Mouse (Mus musculus): ENCODE data around the gene Cox4i2. TPM values are rescaled to one million over a fixed set of nuclear protein-coding genes. Genes with fewer than 3 reads are reported as not detected.

The Cox4i2 gene
- polyA plus RNA-seq, 1 experiment from 2014 or later: 4.4 TPM

GRCm38 (mm10) chr2:152792461-152792860 is 38.5 kb downstream of the Cox4i2 start:
- WGBS: 83% methylated on average over 2 of the region's 2 CpGs
- no peaks in the 10 kb centered on the region for H3K36me3 ChIP-seq
- H3K27me3 ChIP-seq: no peaks in the 10 kb centered on the region
- no peak overlapping the region for H3K27ac ChIP-seq (replicated peaks)
- H3K4me1 ChIP-seq: peaks cover 3% of the 10 kb centered on the region; the same call in 1 of the 2 replicates
- H3K9me3 ChIP-seq: no peaks in the 10 kb centered on the region
- H3K4me3 ChIP-seq: no peak overlapping the region
- no peak for ATAC-seq (replicated peaks)
- no peak overlapping the region for H3K4me2 ChIP-seq (replicated peaks)
- H3K9ac ChIP-seq (replicated peaks): no peak overlapping the region

GRCm38 (mm10) chr2:152793381-152793780 is 39.4 kb downstream of the Cox4i2 start:
- Histone ChIP-seq H3K9ac (replicated peaks) (no peak overlapping the region), H3K9me3 (no peaks in the 10 kb centered on the region), H3K36me3 (no peaks in the 10 kb centered on the region), H3K27me3 (no peaks in the 10 kb centered on the region), H3K4me3 (no peak overlapping the region), H3K27ac (replicated peaks) (no peak overlapping the region), H3K4me2 (replicated peaks) (no peak overlapping the region), H3K4me1 (peaks cover 3% of the 10 kb centered on the region; the same call in 1 of the 2 replicates)
- ATAC-seq (replicated peaks): no peak
- 90% methylated on average over 5 of the region's 5 CpGs for WGBS

GRCm38 (mm10) chr2:152794281-152794827 is 40.4 kb downstream of the Cox4i2 start:
- H3K9me3 ChIP-seq: no peaks in the 10 kb centered on the region
- no peak overlapping the region for H3K4me3 ChIP-seq
- H3K4me1 ChIP-seq: peaks cover 3% of the 10 kb centered on the region; the same call in 1 of the 2 replicates
- 76% methylated on average over 9 of the region's 9 CpGs for WGBS
- no peaks in the 10 kb centered on the region for H3K27me3 ChIP-seq
- H3K36me3 ChIP-seq: no peaks in the 10 kb centered on the region
- H3K9ac ChIP-seq (replicated peaks): no peak overlapping the region
- no peak overlapping the region for H3K4me2 ChIP-seq (replicated peaks)
- ATAC-seq (replicated peaks): no peak
- no peak overlapping the region for H3K27ac ChIP-seq (replicated peaks)

- Histone ChIP-seq H3K9ac (replicated peaks) (no peak overlapping the region), H3K9me3 (no peaks in the 10 kb centered on the region), H3K4me2 (replicated peaks) (no peak overlapping the region), H3K27me3 (no peaks in the 10 kb centered on the region), H3K36me3 (no peaks in the 10 kb centered on the region), H3K4me3 (no peak overlapping the region), H3K27ac (replicated peaks) (no peak overlapping the region), H3K4me1 (peaks cover 9% of the 10 kb centered on the region; the same call in 1 of the 2 replicates)
- ATAC-seq (replicated peaks): no peak
- WGBS: 100% methylated on average over 1 of the region's 1 CpGs
These were observed 43.6 kb downstream of the Cox4i2 start for GRCm38 (mm10) chr2:152797589-152797988.

- no peaks in the 10 kb centered on the region for H3K36me3 ChIP-seq
- H3K27me3 ChIP-seq: no peaks in the 10 kb centered on the region
- H3K4me3 ChIP-seq: no peak overlapping the region
- no peaks in the 10 kb centered on the region for H3K9me3 ChIP-seq
- H3K9ac ChIP-seq (replicated peaks): no peak overlapping the region
- no peak overlapping the region for H3K27ac ChIP-seq (replicated peaks)
- H3K4me1 ChIP-seq: peaks cover 18% of the 10 kb centered on the region
- H3K4me2 ChIP-seq (replicated peaks): no peak overlapping the region
- 73% methylated on average over 7 of the region's 7 CpGs for WGBS
- no peak for ATAC-seq (replicated peaks)
These were observed 46.2 kb downstream of the Cox4i2 start for GRCm38 (mm10) chr2:152799954-152800761.

- no peaks in the 10 kb centered on the region for H3K36me3 ChIP-seq
- ATAC-seq (replicated peaks): no peak
- H3K27me3 ChIP-seq: no peaks in the 10 kb centered on the region
These were observed 46.8 kb downstream of the Cox4i2 start for GRCm38 (mm10) chr2:152800762-152801113.

GRCm38 (mm10) chr2:152802303-152802702 is 48.3 kb downstream of the Cox4i2 start:
- Histone ChIP-seq H3K4me2 (replicated peaks) (no peak overlapping the region), H3K27me3 (no peaks in the 10 kb centered on the region), H3K27ac (replicated peaks) (no peak overlapping the region), H3K4me1 (peaks cover 26% of the 10 kb centered on the region), H3K4me3 (no peak overlapping the region), H3K9me3 (no peaks in the 10 kb centered on the region), H3K36me3 (no peaks in the 10 kb centered on the region), H3K9ac (replicated peaks) (no peak overlapping the region)
- ATAC-seq (replicated peaks): no peak
- 89% methylated on average over 10 of the region's 10 CpGs for WGBS

More at GRCm38 (mm10) chr2:152800762-152801113, 46.8 kb downstream of the Cox4i2 start:
- H3K27ac ChIP-seq (replicated peaks): no peak overlapping the region
- H3K9ac ChIP-seq (replicated peaks): no peak overlapping the region
- no peak overlapping the region for H3K4me3 ChIP-seq
- no peaks in the 10 kb centered on the region for H3K9me3 ChIP-seq
- no peak overlapping the region for H3K4me2 ChIP-seq (replicated peaks)
- peaks cover 24% of the 10 kb centered on the region for H3K4me1 ChIP-seq

GRCm38 (mm10) chr2:152803081-152803480 is 49.1 kb downstream of the Cox4i2 start:
- H3K4me3 ChIP-seq: no peak overlapping the region
- no peak overlapping the region for H3K4me2 ChIP-seq (replicated peaks)
- H3K9me3 ChIP-seq: no peaks in the 10 kb centered on the region
- WGBS: 83% methylated on average over 5 of the region's 5 CpGs
- no peaks in the 10 kb centered on the region for H3K36me3 ChIP-seq
- no peaks in the 10 kb centered on the region for H3K27me3 ChIP-seq
- no peak overlapping the region for H3K9ac ChIP-seq (replicated peaks)
- no peak for ATAC-seq (replicated peaks)
- H3K4me1 ChIP-seq: peaks cover 26% of the 10 kb centered on the region
- no peak overlapping the region for H3K27ac ChIP-seq (replicated peaks)

GRCm38 (mm10) chr2:152804408-152805110 is 50.6 kb downstream of the Cox4i2 start:
- ATAC-seq (replicated peaks): 0 out of 2 replicates have a peak, but pooled peaks have one; percentile 43
- Histone ChIP-seq H3K27ac (replicated peaks) (peak overlapping the region; percentile 59), H3K9ac (replicated peaks) (no peak overlapping the region), H3K36me3 (no peaks in the 10 kb centered on the region), H3K9me3 (no peaks in the 10 kb centered on the region), H3K4me1 (peaks cover 26% of the 10 kb centered on the region), H3K4me2 (replicated peaks) (no peak overlapping the region), H3K4me3 (no peak overlapping the region), H3K27me3 (no peaks in the 10 kb centered on the region)
- 4% methylated on average over 6 of the region's 6 CpGs for WGBS

GRCm38 (mm10) chr2:152805111-152805490 is 51.1 kb downstream of the Cox4i2 start:
- Histone ChIP-seq H3K27me3 (no peaks in the 10 kb centered on the region), H3K36me3 (no peaks in the 10 kb centered on the region), H3K9ac (replicated peaks) (no peak overlapping the region), H3K9me3 (no peaks in the 10 kb centered on the region), H3K27ac (replicated peaks) (peak overlapping the region; percentile 59), H3K4me1 (peaks cover 24% of the 10 kb centered on the region), H3K4me3 (no peak overlapping the region), H3K4me2 (replicated peaks) (no peak overlapping the region)
- no peak for ATAC-seq (replicated peaks)
- 41% methylated on average over 5 of the region's 5 CpGs for WGBS

GRCm38 (mm10) chr2:152806037-152806436 is 52.1 kb downstream of the Cox4i2 start:
- no peaks in the 10 kb centered on the region for H3K36me3 ChIP-seq
- 83% methylated on average over 2 of the region's 2 CpGs for WGBS
- H3K9me3 ChIP-seq: no peaks in the 10 kb centered on the region
- H3K4me1 ChIP-seq: peaks cover 22% of the 10 kb centered on the region
- no peak overlapping the region for H3K27ac ChIP-seq (replicated peaks)
- H3K27me3 ChIP-seq: no peaks in the 10 kb centered on the region
- H3K4me2 ChIP-seq (replicated peaks): no peak overlapping the region
- H3K4me3 ChIP-seq: no peak overlapping the region
- ATAC-seq (replicated peaks): no peak
- no peak overlapping the region for H3K9ac ChIP-seq (replicated peaks)

GRCm38 (mm10) chr2:152808178-152808577 is 54.2 kb downstream of the Cox4i2 start:
- Histone ChIP-seq H3K4me3 (no peak overlapping the region), H3K27me3 (no peaks in the 10 kb centered on the region), H3K9ac (replicated peaks) (no peak overlapping the region), H3K4me1 (peaks cover 20% of the 10 kb centered on the region), H3K4me2 (replicated peaks) (no peak overlapping the region), H3K36me3 (no peaks in the 10 kb centered on the region), H3K9me3 (no peaks in the 10 kb centered on the region), H3K27ac (replicated peaks) (no peak overlapping the region)
- ATAC-seq (replicated peaks): no peak
- 95% methylated on average over 3 of the region's 3 CpGs for WGBS
